Mouse (Mus musculus) embryonic facial prominence, embryonic 13.5 days (tissue): Measurements from ENCODE around the gene Cep170b. TPM values are rescaled to one million over a fixed set of nuclear protein-coding genes. Genes with fewer than 3 reads are reported as not detected.

Experiments
- microRNA-seq: library from miRNA; unstranded; fragments of <30 nt; microRNA quantifications from one replicate; pipeline ENCODE4, GENCODE M21; 2016
- polyA plus RNA-seq: library from polyadenylated mRNA; unstranded; fragments of >200 nt; fragmentation: Nextera tagmentation; extraction: Ambion mirVana; gene quantifications from 2 replicates; pipeline ENCODE4 v1.2.1, GENCODE M21; 2015

Cep170b gene
- polyA plus RNA-seq, 1 experiment from 2014 or later: 13.8 TPM

Small RNA genes within 50 kb of the gene (microRNA-seq; reads per million reads assigned to microRNA genes)
- gene Mir6940: 0.92 reads per million

Other genes starting within 250 kb of the Cep170b start
- 0.10 and 0.12 TPM in 2 replicates for gene A530016L24Rik, start 231.0 kb upstream of the Cep170b start, polyA plus RNA-seq
- gene Tmem179, start 203.7 kb upstream of the Cep170b start, polyA plus RNA-seq: 0.92 and 1.0 TPM in 2 replicates
- gene Inf2, start 131.7 kb upstream of the Cep170b start, polyA plus RNA-seq: 4.8 and 7.3 TPM in 2 replicates
- 4.3 and 4.4 TPM in 2 replicates for gene Adssl1, start 100.4 kb upstream of the Cep170b start, polyA plus RNA-seq
- 249 and 252 TPM in 2 replicates for gene Siva1, start 75.8 kb upstream of the Cep170b start, polyA plus RNA-seq
- gene Akt1, start 45.6 kb upstream of the Cep170b start, polyA plus RNA-seq: 49.7 and 60.0 TPM in 2 replicates
- 2.3 and 3.1 TPM in 2 replicates for gene Zbtb42, start 41.6 kb upstream of the Cep170b start, polyA plus RNA-seq
- 6.1 and 7.3 TPM in 2 replicates for gene Pld4, start 40.2 kb downstream of the Cep170b start, polyA plus RNA-seq
- gene Ahnak2, start 82.2 kb downstream of the Cep170b start, polyA plus RNA-seq: 0.95 and 1.2 TPM in 2 replicates
- gene Clba1, start 88.5 kb downstream of the Cep170b start, polyA plus RNA-seq: 8.3 and 9.8 TPM in 2 replicates
- 139 and 147 TPM in 2 replicates for gene Cdca4, start 109.0 kb downstream of the Cep170b start, polyA plus RNA-seq
- 0.17 TPM in 1 of 2 replicates, not detected in the other for gene Gpr132, start 147.8 kb downstream of the Cep170b start, polyA plus RNA-seq
- 7.4 and 11.5 TPM in 2 replicates for gene Jag2, start 209.3 kb downstream of the Cep170b start, polyA plus RNA-seq
- 83.4 and 103 TPM in 2 replicates for gene Nudt14, start 221.7 kb downstream of the Cep170b start, polyA plus RNA-seq